Mouse (Mus musculus) monocyte, adult 2 months (primary cell): ENCODE measurements around the gene Smim13.
"Not testable (repeated sequence)": the region's sequence is repeated elsewhere in the genome, so short reads cannot be mapped to it uniquely, and the experiment has no call there.

Experiments used
- DNase-seq, 2 experiments: peaks; one replicate each; pipeline ENCODE4 v3.0.0; 2022; ENCODE audit warnings: low spot score in 2 of 2, low read depth in 1 of 2

Smim13 gene

GRCm38 (mm10) chr13:41235845-41236741 lies 13.6 kb upstream of the Smim13 start:
- no peak for DNase-seq

GRCm38 (mm10) chr13:41238035-41238804 lies 11.4 kb upstream of the Smim13 start:
- no peak for DNase-seq

GRCm38 (mm10) chr13:41238805-41239130 lies 10.9 kb upstream of the Smim13 start:
- no peak for DNase-seq

GRCm38 (mm10) chr13:41241557-41241956 lies 8.1 kb upstream of the Smim13 start:
- DNase-seq, result no peak

- no peak for DNase-seq
Observed at GRCm38 (mm10) chr13:41244306-41244830, 5.3 kb upstream of the Smim13 start.

GRCm38 (mm10) chr13:41248751-41249520 lies 708 bp upstream of the Smim13 start:
- no peak for DNase-seq

- peak in 1 of 2 experiments; percentile 4 for DNase-seq
Observed at GRCm38 (mm10) chr13:41250318-41250981, 806 bp downstream of the Smim13 start.

- DNase-seq, result not testable (repeated sequence)
Observed at GRCm38 (mm10) chr13:41251232-41251631, 1.6 kb downstream of the Smim13 start.

GRCm38 (mm10) chr13:41251667-41252066 lies 2.0 kb downstream of the Smim13 start:
- DNase-seq, result no peak

GRCm38 (mm10) chr13:41252141-41252540 lies 2.5 kb downstream of the Smim13 start:
- DNase-seq, result no peak

GRCm38 (mm10) chr13:41252736-41253135 lies 3.1 kb downstream of the Smim13 start:
- no peak for DNase-seq

- DNase-seq, result no peak
Observed at GRCm38 (mm10) chr13:41256126-41256525, 6.5 kb downstream of the Smim13 start.

- no peak for DNase-seq
Observed at GRCm38 (mm10) chr13:41256962-41257361, 7.3 kb downstream of the Smim13 start.

GRCm38 (mm10) chr13:41257851-41258250 lies 8.2 kb downstream of the Smim13 start:
- no peak for DNase-seq

GRCm38 (mm10) chr13:41261617-41262016 lies 12.0 kb downstream of the Smim13 start:
- DNase-seq, result not testable (repeated sequence)

GRCm38 (mm10) chr13:41263304-41264006 lies 13.8 kb downstream of the Smim13 start:
- DNase-seq, result no peak

- DNase-seq, result no peak
Observed at GRCm38 (mm10) chr13:41267827-41268408, 18.3 kb downstream of the Smim13 start.

GRCm38 (mm10) chr13:41273927-41274650 lies 24.4 kb downstream of the Smim13 start, which contains the start of gene Gm17364:
TSS of gene Gm17364 (minus strand) at chr13:41273977.
- DNase-seq, result no peak

- DNase-seq, result no peak
Observed at GRCm38 (mm10) chr13:41280696-41281095, 31.1 kb downstream of the Smim13 start.
